Mouse (Mus musculus): ENCODE data around the gene Sox6. TPM values are rescaled to one million over a fixed set of nuclear protein-coding genes. Genes with fewer than 3 reads are reported as not detected.
A peak's percentile ranks its signal among the peaks of the same experiment; 100 is the strongest.

The Sox6 gene
- polyA plus RNA-seq, 1 experiment from 2014 or later, result 67.4 TPM

DNA sequence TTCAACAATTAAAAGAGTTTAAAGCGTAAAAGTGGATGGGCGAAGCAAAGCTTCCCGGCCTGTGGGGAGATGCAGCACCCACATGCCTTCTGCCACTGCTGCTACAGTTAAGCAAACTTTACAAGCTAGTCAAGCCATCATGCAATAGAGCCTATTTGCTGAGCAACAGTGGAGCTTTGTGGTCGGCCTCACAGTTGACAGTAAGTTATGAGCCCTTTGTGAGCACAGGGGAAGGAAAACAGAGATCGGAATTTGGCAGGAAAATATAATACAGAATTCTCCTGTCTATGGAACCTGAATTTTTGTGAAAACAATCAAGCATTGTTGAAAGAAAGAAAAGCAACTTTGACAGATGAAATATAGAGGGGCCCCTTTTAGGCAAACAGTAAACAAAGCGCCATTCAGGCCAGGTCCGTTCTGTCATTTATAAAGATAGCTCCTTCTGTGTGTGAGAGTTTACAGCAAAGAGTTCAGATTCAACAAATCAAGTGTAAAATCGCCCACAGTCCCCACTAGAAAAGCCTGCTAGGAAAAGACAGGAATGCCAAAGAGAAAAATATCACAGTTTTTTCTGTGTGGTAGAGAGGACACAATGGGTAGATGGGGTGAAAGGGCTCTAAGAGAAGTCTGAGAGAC lies 213.9 kb downstream of the Sox6 start:
- H3K27me3 ChIP-seq, result peaks cover 8% of the 10 kb centered on the region
- peak overlapping the region; percentile 68 for H3K27ac ChIP-seq
- 43% methylated on average over 8 of the region's 8 CpGs for WGBS
- H3K4me2 ChIP-seq, result peak overlapping the region; percentile 1; the same call in 1 of the 2 replicates
- peaks cover 25% of the 10 kb centered on the region for H3K4me1 ChIP-seq
- no peak overlapping the region for H3K9ac ChIP-seq
- no peaks in the 10 kb centered on the region for H3K36me3 ChIP-seq
- H3K9me3 ChIP-seq, result no peaks in the 10 kb centered on the region
- no peak for ATAC-seq (ENCODE audit: insufficient number of reproducible peaks, insufficient read depth, low FRiP score, low TSS enrichment, low read depth)
- no peak overlapping the region for H3K4me3 ChIP-seq

DNA sequence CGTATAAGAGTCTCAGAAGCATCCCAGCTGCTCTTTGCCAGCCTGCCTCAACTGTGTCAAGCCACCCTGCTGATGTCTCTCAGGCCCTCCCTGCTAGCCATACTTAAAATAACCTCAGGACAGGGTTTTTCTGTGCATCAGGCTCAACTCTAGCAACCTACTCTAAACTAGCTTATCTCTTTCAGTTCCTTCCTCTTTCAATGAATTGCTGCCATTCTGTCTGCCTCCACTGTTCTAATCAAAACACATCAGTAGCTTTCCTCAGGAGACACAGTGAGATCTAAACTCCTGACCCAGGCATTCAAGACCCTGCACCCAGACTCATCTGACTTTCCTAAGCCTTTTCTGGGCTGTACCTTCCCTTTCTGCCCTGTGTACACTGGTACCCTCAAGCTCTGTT lies 219.5 kb downstream of the Sox6 start:
- Histone ChIP-seq H3K4me1 (peaks cover 1% of the 10 kb centered on the region), H3K36me3 (no peaks in the 10 kb centered on the region), H3K4me3 (no peak overlapping the region), H3K27ac (no peak overlapping the region), H3K27me3 (no peaks in the 10 kb centered on the region), H3K4me2 (no peak overlapping the region), H3K9ac (no peak overlapping the region), H3K9me3 (no peaks in the 10 kb centered on the region)
- WGBS, result 73% methylated on average over 1 of the region's 1 CpGs
- ATAC-seq (ENCODE audit: insufficient number of reproducible peaks, insufficient read depth, low FRiP score, low TSS enrichment, low read depth), result no peak

DNA sequence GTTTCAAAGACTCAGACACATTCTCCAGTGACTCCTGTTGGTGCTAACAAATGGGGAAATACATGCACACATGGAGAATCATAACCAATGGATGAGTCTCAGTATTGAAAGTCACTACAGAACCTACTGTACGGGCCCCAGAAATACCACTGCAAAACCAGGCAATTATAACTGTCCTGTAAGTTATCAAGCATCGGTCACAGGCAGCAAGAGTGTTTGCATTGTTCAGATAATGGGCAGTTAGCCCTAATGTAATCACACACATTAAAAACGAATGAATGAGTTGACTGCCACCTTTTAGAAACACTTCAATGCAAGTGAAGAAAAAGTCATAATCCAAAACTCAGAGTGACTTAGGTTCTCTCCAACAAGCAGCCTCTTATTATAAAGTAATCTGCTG lies 235.3 kb downstream of the Sox6 start:
- ATAC-seq (ENCODE audit: insufficient number of reproducible peaks, insufficient read depth, low FRiP score, low TSS enrichment, low read depth), result no peak
- 74% methylated on average over 3 of the region's 3 CpGs for WGBS
- Histone ChIP-seq H3K9ac (no peak overlapping the region), H3K4me1 (no peaks in the 10 kb centered on the region), H3K9me3 (no peaks in the 10 kb centered on the region), H3K27me3 (no peaks in the 10 kb centered on the region), H3K4me3 (no peak overlapping the region), H3K36me3 (no peaks in the 10 kb centered on the region; the same call in 1 of the 2 replicates), H3K4me2 (no peak overlapping the region), H3K27ac (no peak overlapping the region)

DNA sequence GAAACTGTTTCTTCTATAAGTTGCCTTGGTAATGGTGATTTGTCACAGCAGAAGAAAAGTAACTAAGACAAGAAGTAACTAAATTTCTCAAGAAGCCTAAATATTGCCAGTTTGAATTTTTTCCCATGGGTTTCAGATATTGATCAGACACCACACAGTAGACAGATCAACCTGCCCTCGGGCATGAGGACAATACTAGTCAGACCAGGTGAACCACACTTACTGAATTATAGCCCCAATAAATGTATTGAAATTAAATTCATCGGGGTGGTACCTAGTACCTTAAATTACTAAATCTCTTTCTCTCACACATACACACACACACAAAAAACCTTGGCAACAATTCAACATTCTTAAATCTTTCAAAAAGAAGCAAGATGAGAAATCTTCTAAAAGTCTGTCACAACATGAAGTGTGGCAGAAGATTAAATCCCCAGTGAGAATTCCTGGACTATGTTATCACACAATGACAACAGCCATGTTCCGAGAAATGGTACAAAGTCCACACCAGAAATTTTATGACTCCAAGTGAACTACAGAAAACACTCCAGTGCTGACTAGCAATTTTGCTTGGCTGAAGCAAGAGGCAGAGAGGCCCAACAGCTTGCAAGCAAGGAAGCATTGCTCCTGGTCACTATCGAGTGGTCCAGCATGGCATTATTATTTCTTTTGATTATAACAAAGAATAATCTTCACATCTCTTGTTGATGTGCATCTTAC lies 244.3 kb downstream of the Sox6 start:
- no peak overlapping the region for H3K9ac ChIP-seq
- no peak overlapping the region for H3K4me3 ChIP-seq
- no peak overlapping the region for H3K27ac ChIP-seq
- H3K9me3 ChIP-seq, result no peaks in the 10 kb centered on the region
- no peaks in the 10 kb centered on the region for H3K36me3 ChIP-seq
- no peak overlapping the region for H3K4me2 ChIP-seq
- 87% methylated on average over 4 of the region's 4 CpGs for WGBS
- H3K27me3 ChIP-seq, result no peaks in the 10 kb centered on the region
- no peaks in the 10 kb centered on the region for H3K4me1 ChIP-seq
- ATAC-seq (ENCODE audit: insufficient number of reproducible peaks, insufficient read depth, low FRiP score, low TSS enrichment, low read depth), result no peak

DNA sequence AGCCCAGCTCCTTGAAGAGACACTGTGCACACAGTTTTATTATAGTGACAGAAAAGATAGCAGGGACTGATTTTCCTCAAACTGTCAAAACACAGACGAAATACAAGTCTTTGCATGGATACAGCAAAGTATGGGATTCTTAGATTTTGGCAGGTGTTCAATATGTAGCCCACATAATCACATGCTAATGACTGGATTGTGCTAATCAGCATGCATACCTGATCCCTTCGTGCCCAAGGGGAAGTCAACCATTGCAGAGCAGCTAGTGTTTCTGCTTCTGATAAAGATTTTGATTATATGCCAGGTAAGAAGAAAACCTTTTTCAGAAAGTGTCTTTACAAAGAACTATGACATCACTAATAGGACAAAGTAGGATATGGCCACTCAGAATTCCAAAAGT lies 245.8 kb downstream of the Sox6 start:
- Histone ChIP-seq H3K9me3 (no peaks in the 10 kb centered on the region), H3K27ac (no peak overlapping the region), H3K4me2 (no peak overlapping the region), H3K4me1 (no peaks in the 10 kb centered on the region), H3K4me3 (no peak overlapping the region), H3K27me3 (no peaks in the 10 kb centered on the region), H3K36me3 (no peaks in the 10 kb centered on the region), H3K9ac (no peak overlapping the region)
- 60% methylated on average over 2 of the region's 2 CpGs for WGBS
- ATAC-seq (ENCODE audit: insufficient number of reproducible peaks, insufficient read depth, low FRiP score, low TSS enrichment, low read depth), result no peak

DNA sequence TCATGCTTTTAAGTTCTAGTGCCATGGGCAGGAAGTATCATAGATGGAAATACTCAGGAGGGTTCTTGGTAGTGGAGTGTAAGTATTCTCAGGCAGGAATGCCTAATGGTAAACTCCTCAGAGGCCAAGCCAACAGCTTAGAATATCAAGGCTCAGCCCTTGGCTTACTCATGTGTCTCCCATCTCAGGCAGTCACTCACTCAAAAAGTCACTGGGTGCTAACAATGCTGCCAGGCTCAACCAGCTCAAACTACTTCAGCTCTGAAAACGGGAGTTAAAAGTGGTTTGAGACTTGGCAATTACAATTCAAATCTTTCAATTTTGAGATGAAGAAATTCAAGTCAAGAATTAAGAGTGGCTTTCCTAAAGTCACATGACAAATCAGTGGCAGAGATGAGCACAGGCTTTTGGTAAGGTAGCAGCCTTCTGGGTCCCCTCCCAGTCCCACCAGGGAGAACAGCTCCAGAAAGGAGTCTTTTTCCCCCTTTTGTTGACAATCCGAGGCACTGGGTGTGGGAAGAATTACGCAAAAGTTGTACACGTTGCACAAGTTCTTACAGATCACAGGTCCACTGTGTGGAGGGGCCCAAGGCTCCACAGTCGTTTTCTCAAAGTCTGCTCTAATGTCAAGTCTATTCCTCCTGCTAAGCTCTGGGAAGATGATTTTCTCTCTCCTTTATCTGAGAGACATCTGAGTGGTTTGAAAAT lies 249.3 kb downstream of the Sox6 start:
- 74% methylated on average over 5 of the region's 5 CpGs for WGBS
- H3K4me2 ChIP-seq, result no peak overlapping the region
- H3K4me3 ChIP-seq, result no peak overlapping the region
- H3K9ac ChIP-seq, result no peak overlapping the region
- H3K27me3 ChIP-seq, result no peaks in the 10 kb centered on the region
- H3K4me1 ChIP-seq, result no peaks in the 10 kb centered on the region
- no peaks in the 10 kb centered on the region for H3K9me3 ChIP-seq
- H3K36me3 ChIP-seq, result no peaks in the 10 kb centered on the region
- ATAC-seq (ENCODE audit: insufficient number of reproducible peaks, insufficient read depth, low FRiP score, low TSS enrichment, low read depth), result no peak
- H3K27ac ChIP-seq, result no peak overlapping the region

DNA sequence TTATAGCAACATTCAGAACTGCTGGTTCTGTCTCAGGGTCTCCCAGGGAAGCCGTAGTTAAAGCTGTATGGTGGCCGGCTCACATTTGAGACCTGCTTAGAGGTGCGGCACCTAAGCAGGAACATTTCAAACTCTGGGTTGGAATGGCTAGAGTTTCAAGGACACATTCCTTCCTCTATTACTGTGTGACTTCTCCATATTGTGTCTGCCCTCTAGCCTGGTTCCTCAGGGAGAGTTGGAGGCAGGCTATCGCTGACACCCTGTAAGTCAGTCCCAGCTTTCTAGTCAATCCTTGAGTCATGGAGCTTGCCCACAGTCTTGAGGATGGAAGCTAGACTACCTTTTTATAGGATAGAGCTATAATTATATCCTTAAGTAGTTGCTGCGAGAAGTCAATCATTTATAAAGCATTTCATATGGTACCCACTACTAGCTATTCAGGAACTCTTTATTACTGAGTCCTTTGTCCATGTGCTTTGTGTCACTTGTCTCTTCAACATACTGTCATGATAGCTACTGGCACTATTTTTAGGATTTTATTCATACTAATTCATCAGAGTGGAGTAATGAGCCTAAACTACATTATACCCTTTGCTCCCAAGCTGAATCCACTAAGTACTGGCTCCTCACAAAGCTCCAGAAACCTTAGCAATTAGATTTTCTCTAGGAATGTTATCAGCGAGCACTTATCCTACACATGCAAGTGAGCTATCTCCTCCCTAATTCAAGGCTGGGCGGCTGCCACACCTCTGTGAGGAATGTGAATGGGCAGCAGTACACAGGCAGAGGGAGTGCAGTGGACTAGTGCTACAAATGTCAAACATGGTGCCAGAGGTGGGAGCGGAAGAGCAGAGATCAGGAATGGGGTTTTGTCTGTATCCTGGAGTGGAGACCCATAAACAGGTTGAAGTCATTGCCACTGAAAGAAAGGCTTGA lies 254.3 kb downstream of the Sox6 start:
- H3K4me1 ChIP-seq, result no peaks in the 10 kb centered on the region
- H3K9ac ChIP-seq, result no peak overlapping the region
- no peaks in the 10 kb centered on the region for H3K9me3 ChIP-seq
- no peaks in the 10 kb centered on the region for H3K36me3 ChIP-seq
- WGBS, result 86% methylated on average over 8 of the region's 8 CpGs
- no peak overlapping the region for H3K27ac ChIP-seq
- no peaks in the 10 kb centered on the region for H3K27me3 ChIP-seq
- H3K4me2 ChIP-seq, result no peak overlapping the region
- no peak overlapping the region for H3K4me3 ChIP-seq
- ATAC-seq (ENCODE audit: insufficient number of reproducible peaks, insufficient read depth, low FRiP score, low TSS enrichment, low read depth), result no peak

DNA sequence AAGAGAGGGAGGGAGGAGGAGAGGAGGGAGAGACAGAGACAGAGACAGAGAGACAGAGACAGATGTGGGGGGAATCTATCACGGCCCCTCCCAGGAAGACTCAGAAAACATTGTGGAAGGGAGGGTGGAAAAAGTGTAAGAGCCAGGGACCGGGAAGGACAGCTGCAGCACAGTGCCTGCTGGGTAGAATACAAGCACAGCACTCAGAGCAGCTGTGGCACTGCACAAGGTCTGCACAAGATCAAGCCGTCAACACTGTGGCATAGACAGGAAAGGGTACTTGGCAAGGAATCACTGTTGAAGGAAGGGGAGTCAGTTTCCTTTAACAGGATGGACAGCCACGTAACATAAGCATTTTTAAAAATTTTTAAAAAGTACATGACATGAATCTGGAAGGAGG lies 258.4 kb downstream of the Sox6 start:
- H3K27ac ChIP-seq, result no peak overlapping the region
- no peak for ATAC-seq (ENCODE audit: insufficient number of reproducible peaks, insufficient read depth, low FRiP score, low TSS enrichment, low read depth)
- H3K4me2 ChIP-seq, result no peak overlapping the region
- H3K4me3 ChIP-seq, result no peak overlapping the region
- no peaks in the 10 kb centered on the region for H3K27me3 ChIP-seq
- H3K9ac ChIP-seq, result no peak overlapping the region
- H3K36me3 ChIP-seq, result 0 out of 2 replicates have a peak, but pooled peaks cover under 1% of the 10 kb centered on the region
- no peaks in the 10 kb centered on the region for H3K4me1 ChIP-seq
- H3K9me3 ChIP-seq, result no peaks in the 10 kb centered on the region
- 81% methylated on average over 4 of the region's 4 CpGs for WGBS

DNA sequence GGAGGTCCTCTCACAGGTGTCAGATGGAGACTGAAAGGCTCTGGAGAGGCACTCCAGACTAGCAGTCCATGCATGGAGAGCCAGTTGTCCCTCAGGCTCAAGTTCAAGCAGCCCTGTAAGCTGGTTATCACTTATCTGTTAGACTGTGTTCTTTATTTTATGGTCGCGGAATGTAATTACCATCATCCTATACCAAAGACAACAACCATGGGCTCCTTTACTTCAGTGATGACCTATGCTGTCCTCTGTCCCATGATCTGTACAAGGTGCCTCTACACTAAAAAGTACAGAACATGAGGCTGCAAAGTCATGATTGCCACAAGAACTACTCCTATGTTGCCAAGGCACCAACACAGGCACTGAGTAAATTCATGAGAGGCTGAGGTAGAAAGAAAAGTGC lies 259.1 kb downstream of the Sox6 start:
- no peak for ATAC-seq (ENCODE audit: insufficient number of reproducible peaks, insufficient read depth, low FRiP score, low TSS enrichment, low read depth)
- Histone ChIP-seq H3K4me1 (no peaks in the 10 kb centered on the region), H3K9me3 (no peaks in the 10 kb centered on the region), H3K27ac (no peak overlapping the region), H3K4me2 (no peak overlapping the region), H3K9ac (no peak overlapping the region), H3K27me3 (no peaks in the 10 kb centered on the region), H3K36me3 (0 out of 2 replicates have a peak, but pooled peaks cover 6% of the 10 kb centered on the region), H3K4me3 (no peak overlapping the region)
- WGBS, result 96% methylated on average over 2 of the region's 2 CpGs

DNA sequence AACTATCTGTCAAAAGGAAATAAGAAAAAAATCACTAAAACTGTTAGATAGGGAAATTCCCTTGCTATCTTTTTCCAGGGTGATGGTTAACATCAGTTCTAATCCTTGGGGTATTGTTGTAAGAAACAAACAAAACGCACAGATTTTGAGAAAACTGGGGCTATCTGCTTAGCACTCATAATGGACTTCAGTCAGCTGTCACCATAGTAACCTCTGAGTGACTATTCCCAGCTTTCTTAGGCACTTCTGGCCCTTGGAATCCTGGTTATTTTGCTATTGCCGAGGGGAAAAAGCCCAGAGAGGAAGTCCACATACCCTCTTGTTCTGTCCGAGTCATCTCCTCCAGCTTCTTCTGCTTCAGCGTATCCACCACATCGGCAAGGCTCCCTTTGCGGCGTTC lies 261.9 kb downstream of the Sox6 start:
- Histone ChIP-seq H3K9ac (no peak overlapping the region), H3K27me3 (no peaks in the 10 kb centered on the region), H3K4me3 (no peak overlapping the region), H3K36me3 (0 out of 2 replicates have a peak, but pooled peaks cover 6% of the 10 kb centered on the region), H3K4me1 (no peaks in the 10 kb centered on the region), H3K4me2 (no peak overlapping the region), H3K9me3 (no peaks in the 10 kb centered on the region), H3K27ac (no peak overlapping the region)
- ATAC-seq (ENCODE audit: insufficient number of reproducible peaks, insufficient read depth, low FRiP score, low TSS enrichment, low read depth), result no peak
- WGBS, result 72% methylated on average over 7 of the region's 7 CpGs

DNA sequence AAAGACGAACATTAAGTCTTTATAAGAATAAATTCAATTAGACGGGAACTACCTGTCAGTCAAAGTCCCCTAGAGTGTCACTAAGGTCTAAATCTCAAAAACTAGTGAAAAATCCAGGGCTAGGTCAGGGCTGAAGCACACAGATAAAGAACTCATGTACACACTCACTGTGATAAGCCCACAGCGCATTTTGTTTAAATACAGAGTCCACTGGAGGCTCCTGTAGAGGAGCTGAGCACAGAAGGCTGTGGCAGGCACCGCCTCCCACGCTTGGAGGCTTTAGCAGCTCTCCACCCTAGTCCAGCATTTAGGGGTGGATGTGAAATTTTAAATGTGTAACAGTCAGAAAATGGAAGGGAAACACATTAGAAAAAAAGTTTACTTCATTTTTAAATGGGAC lies 262.3 kb downstream of the Sox6 start:
- H3K9ac ChIP-seq, result no peak overlapping the region
- H3K27ac ChIP-seq, result no peak overlapping the region
- H3K4me1 ChIP-seq, result no peaks in the 10 kb centered on the region
- 0 out of 2 replicates have a peak, but pooled peaks cover 6% of the 10 kb centered on the region for H3K36me3 ChIP-seq
- no peak overlapping the region for H3K4me2 ChIP-seq
- no peaks in the 10 kb centered on the region for H3K9me3 ChIP-seq
- ATAC-seq (ENCODE audit: insufficient number of reproducible peaks, insufficient read depth, low FRiP score, low TSS enrichment, low read depth), result no peak
- no peak overlapping the region for H3K4me3 ChIP-seq
- H3K27me3 ChIP-seq, result no peaks in the 10 kb centered on the region
- 77% methylated on average over 5 of the region's 5 CpGs for WGBS
